Mouse (Mus musculus): ENCODE results near the gene Tmco3. TPM values are rescaled to one million over a fixed set of nuclear protein-coding genes. Genes with fewer than 3 reads are reported as not detected.

Tmco3 gene
- 10 to 100 TPM; 43.8 to 45.6 TPM for total RNA-seq (2021)
- long read RNA-seq, full-length matches to known transcripts: 10 of 43 reads
- long read RNA-seq, partial matches to known transcripts: 3 of 43 reads
- long read RNA-seq, other reads (novel, unspliced or antisense): 30 of 43 reads

DNA sequence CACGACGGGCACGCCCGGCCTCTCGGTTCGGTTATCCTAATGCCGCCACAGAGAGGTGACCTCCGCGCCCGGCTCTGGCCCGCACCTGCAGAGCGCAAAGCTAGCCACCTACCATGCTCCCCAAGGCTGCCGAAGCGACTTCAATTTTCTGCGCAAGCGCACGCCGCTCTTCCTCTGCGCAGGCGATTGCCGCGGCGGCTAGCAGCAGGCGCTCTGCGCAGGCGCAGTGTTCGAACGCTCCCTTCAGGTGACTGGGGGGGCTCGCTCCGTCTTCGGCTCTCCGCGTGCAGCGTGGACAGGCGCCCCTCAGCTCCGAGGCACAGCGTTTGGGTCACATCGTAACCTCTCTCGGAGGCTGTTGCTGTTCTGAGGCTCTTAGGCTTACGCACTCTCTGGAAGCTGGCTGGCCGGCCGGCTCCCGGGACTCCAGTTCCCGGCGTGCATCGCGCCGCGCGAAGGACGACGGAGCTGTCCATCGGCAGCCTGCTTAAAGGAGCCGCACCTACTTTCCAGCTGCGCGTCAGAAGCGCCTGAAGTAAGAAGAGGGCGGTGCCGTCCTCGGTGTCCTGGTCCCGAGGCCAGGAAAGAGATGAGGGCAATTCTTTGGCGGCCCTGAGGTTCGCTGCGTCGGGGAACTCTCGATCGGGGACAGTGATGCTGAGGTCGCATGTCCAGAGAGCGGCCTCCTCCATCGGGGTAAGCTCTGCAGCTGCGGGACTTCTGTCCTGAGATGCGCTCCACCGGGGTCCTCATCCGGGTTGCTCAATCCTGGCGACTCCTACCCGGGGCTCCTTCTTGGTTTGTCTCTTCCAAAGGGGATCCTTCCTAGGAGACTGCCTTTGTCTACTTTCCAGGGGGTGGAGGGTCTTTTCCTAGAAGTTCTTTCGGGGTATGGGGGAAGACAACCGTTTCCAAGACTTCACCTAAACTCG lies at the start of gene Tmco3, which contains the start of gene Dcun1d2:
Tmco3 (plus strand) TSS at position 499 of the 932 bp plus-strand sequence.
Dcun1d2 (minus strand) TSS at position 440 of the 932 bp plus-strand sequence.
- peak; percentile 97 for DNase-seq (ENCODE audit: low spot score in 2 of 2)

DNA sequence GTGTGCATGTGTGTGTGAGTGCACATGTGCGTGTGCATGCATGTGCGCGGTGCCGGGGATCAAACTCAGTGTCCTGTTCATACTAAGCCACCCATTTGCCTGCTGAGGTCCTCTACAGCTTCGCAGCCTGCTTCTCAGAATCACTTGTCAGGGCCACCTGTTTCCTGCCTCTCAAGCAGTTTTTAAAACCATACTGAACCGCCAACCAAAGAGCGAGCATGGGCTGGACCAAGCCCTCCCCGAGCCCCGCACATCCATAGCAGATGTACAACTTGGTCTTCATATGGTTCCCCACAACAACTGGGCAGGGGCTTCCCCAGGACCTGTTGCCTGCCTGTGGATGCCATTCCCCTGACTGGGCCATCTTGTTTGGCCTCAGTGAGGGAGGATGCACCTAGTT lies 47.9 kb upstream of the Tmco3 start:
- no peak for DNase-seq (ENCODE audit: low spot score in 2 of 2)

DNA sequence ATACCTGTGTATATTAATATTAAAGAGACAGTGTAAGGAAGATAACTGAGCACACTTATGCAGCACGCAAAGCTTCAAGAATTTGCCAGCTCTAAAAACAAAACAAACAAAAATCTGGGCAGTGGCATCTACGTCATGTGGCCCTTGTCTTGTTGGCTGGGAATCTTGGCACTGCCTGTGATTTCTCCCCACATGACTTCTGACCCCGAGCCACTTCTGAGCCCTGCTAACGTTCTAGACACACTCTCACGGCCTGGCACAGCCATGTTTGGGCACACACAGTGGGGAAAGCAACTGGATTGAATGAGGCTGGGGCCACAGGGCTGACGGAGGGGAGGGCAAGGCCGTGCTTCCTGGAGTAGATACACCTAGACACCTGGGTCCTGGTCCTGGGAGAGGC lies 47.3 kb upstream of the Tmco3 start:
- DNase-seq (ENCODE audit: low spot score in 2 of 2): no peak

DNA sequence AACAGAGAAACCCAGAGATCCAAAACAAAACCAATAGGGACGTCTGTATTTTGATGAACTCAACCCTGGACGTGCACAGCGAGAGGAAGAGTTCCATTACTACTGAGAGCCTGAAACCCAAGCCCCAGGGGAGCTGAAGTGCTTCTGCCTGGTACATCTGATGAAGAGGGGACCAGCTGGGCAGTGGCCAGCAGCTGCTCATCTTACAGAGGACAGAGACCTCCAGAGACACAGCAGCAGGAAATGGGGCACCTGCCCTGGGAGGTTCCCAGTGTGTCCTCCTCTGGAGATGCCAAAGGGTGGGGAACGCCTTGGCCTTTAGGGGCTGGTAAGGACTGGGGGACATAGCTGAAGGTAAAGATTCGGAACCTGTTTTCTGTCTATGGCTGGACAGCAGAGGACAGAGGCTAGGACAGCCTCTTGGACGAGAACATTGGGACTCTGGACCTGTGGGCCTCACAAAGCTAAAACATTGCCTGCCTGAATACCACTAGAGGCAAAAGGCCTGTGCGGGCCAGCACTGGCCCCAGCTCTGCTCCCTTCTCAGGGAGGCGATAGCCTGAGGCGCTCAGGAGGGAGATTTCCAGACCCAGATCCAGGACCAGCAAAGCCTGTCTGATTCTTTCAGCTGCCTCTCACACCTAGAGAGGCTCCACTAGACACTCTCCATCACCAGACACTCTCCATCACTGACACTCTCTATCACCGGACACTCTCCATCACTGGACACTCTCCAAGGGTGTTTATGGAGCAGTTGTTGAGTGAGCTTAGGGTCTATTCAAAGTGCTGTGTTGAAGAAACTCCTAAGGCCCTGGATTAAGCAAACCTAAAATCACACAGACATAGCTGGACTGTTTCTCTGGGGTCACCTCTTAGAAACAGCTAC lies 44.8 kb upstream of the Tmco3 start:
- no peak for DNase-seq (ENCODE audit: low spot score in 2 of 2)

DNA sequence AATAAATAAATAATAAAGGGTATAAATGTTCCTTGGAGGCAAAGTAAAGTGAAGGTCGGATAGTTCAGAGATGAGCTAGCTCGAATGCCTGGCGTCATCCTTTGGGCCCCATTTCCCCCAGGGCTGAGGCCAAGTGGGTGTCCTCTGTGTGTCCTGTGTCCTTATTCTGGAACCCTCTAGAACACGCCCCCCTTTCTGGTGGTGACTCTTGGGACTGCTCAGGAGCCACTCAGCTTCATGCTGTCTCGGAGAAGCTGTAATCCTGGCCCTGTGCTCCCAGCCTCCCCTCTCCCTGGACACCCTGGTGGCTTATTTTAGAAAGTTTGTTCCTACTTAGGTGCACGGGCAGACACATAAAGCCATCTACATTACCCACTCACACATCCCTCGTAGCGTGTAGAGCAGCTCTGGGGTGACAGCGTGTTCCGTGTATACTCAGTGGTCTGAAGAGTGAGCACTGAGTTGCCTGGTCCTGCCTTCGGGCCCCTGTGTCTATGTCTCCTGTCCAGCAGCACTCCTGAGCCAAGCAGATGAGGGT lies 43.6 kb upstream of the Tmco3 start:
- no peak for DNase-seq (ENCODE audit: low spot score in 2 of 2)

DNA sequence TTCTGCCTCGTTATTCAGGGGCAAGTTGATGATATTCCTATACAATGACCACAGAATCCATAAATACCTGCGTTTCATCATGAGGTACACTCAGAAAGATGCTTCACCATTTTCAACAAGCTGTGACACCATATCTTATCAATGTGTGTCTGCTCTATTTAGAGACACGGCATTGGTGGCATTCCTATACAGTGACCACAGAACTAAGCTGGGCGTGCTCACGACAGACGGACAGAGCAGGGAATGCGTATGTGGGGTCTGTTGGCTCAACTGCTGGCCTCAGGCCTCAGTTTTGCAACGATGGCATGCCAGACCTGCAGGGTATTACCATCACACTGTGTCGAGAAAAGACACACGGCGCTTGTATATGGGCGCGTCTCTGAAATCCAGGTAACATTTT lies 35.2 kb upstream of the Tmco3 start:
- DNase-seq (ENCODE audit: low spot score in 2 of 2): no peak

DNA sequence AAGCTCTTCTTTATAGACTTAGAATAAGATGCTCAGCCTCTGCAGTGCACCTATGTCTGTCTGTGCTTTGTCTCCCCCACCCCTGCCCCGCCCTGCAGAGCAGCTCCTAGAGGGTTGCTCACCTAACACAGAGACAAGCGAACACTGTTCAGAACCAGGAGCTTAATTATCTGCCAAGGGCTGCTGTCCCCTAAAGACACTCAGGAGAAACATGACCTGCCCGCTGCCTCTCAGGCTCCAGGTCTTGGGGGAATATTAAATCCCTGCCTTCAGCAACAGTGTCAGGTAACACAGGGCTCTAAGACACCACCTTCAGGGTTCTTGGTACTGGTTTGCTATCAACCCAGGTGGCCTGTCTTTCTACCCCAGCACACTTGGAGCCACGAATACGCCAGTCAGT lies 34.6 kb upstream of the Tmco3 start:
- DNase-seq (ENCODE audit: low spot score in 2 of 2): no peak

DNA sequence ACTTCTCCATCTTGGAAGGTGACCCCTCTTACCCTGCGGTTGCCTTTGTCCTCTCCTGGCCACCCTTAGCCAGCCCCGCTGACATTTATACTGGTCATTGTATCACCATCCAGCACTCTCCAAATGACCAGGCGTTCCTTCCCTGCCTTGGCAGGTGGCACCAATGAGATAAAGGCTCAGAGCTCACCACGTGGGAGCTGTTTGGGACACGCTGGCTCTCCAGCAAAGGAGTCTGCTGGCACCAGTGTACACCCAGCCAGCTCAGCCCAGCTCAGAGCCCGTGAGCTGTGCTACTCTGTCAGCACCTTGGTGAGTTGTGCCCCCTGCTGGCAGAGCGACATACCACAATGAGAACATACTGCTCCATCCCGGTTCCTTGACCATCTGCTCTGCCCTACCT lies 34.0 kb upstream of the Tmco3 start, which contains the start of gene Adprhl1:
Adprhl1 (minus strand) TSS at position 144 of the 400 bp plus-strand sequence.
- peak; percentile 82 to 86 for DNase-seq (ENCODE audit: low spot score in 2 of 2)

DNA sequence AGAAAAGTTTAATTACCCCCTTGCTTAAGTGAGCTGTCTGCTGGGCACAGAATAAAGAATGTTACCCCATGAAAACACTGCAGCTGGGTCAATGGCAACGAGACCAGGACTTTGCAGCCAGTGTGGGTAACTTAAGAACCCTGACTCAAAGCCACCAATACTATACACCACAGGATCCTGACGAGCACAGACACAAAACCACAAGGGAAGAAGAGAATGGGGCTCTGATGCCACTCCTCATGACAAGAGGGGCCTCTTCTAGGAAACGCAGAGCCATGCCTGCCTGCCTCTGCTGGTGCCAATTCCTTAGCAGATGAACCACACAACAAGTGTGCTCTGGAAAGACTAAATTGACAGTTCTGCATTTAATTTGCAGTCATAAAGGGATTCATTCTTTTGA lies 24.6 kb upstream of the Tmco3 start:
- no peak for DNase-seq (ENCODE audit: low spot score in 2 of 2)

DNA sequence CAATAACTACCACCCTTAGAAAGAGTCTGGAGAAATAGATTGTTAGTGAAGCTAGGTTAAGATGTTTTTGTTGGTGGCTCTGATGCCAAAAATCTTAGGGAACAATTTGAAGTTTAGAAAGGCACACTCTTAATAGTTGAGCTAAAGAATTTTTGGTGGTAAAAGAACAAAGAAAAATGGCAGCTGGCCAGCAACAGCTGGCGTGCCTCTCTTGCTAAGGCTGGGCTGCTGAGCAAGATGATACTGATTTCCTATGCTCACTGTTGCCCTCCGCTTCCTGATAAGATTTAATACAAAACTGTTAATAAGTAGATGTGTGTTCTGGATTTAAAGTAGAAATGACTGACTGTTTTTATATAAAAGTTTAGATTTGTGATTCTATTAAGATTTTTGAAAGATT lies 20.4 kb upstream of the Tmco3 start:
- DNase-seq (ENCODE audit: low spot score in 2 of 2): no peak

DNA sequence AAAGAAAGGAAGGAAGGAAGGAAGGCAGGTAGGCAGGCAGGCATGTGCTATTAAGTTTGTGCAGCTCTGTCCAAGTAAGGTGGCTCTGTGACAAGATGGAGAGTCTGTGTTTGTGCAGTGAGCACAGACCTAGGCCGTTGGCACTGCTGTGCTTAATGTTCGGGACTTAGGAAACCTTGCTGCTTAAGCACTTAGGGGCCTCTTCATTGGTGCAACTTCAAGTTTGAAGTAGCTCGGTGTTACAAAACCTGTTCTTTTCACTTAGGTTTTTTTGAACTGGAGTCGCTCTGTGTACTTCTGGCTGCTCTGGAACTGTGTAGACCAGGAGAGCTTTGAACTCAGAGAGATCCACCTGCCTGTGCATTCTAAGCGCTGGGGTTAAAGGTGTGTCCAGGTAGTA lies 15.2 kb upstream of the Tmco3 start:
- DNase-seq (ENCODE audit: low spot score in 2 of 2): no peak

DNA sequence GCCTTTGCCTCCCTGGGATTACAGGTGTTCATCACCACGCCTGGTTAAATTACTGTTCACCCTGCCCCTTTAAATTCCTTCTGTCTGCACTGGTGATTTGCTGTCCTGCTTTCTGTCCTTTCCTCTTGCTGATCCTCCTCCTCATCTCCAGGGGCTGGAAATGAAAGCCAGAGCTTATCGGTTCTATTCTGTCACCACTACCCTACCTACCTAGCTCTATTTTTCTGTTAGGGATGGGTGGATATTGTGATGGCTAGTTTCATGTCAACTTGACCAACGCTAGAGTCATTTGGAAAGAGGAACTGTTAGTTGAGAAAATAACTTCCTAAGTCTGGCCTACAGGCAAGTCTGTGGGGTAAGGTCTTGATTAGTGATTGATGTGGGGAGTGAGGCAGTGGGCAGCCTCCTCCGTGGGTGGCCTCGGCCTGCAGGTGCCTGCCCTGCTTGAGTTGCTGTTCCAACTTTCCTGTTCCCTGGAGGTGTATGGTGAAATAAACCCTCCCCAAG lies 11.0 kb upstream of the Tmco3 start:
- no peak for DNase-seq (ENCODE audit: low spot score in 2 of 2)

DNA sequence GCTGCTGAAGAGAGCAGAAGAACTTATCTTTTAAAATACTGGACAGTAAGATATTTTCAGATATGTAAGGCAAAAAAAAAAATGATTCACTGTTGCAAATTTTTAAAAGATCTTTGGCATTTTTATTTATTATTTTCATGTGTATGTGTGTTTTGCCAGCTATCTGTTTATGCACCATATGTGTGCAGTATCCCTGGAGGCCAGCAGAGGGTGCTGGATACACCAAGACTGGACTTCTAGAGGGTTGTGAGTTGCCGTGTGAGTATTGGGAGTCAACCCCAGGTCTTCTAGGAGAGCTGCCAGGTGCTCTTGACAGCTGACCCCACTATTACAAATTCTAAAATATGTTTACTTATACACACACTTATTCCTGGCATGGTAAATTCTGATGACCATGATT lies 4.8 kb upstream of the Tmco3 start:
- DNase-seq (ENCODE audit: low spot score in 2 of 2): no peak

DNA sequence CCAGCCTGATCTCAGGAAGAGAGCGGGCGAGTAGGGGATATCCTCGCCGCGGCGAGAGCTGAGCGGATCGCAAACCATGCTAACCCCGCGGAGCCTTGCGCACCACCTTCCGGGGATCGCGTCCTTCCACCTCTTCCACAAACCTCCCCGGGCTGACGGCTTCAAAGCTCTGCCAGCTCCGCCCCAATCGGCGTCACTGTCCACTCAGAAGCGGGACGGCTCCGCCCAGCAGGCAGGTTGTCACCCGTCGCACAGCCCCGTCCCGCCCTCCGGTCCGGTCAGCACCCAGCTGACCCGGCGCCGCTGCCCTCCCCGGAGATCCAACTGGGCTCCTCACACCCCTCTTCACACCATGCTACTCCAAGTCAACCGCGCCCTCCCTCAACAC lies 692 bp upstream of the Tmco3 start:
- peak; percentile 74 to 78 for DNase-seq (ENCODE audit: low spot score in 2 of 2)

DNA sequence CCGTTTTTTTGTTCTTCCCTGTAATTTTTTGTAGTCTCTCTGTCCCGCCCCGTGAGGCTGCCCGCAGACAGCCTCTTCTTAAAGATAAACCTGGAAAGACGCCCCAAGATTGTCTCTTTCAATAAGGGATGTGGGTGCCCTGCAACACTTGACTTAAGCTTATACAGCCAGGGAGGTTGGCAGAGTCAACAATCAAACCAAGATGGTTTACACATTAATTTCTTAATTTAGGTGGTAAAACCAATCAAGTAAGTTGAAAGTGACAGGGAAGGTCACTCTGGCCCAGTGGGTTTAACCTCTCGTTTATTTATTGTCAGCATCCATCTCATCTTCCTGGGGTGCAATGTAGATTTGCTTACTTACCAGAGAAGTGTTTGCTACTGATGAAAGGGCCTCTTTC lies 656 bp downstream of the Tmco3 start:
- DNase-seq (ENCODE audit: low spot score in 2 of 2): no peak

DNA sequence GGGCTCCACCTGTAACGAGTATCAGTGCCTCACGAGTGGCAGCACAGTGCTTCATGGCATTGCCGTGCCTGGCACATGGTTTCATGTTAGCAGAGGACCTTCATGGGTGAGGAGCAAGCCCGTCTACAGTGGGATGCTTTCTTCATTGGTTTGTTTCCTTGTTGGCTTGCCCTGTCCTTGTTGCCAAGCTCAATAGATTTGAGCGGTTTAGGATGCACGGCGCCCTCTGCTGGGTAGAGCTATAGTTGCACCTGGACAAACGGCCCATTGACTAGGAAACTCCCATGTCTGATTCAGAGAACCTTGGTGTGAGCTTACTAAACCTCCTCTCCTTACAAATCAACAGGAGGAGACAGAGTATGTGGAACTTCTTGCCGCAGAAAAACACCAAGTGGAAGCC lies 4.4 kb downstream of the Tmco3 start:
- peak; percentile 81 to 83 for DNase-seq (ENCODE audit: low spot score in 2 of 2)

DNA sequence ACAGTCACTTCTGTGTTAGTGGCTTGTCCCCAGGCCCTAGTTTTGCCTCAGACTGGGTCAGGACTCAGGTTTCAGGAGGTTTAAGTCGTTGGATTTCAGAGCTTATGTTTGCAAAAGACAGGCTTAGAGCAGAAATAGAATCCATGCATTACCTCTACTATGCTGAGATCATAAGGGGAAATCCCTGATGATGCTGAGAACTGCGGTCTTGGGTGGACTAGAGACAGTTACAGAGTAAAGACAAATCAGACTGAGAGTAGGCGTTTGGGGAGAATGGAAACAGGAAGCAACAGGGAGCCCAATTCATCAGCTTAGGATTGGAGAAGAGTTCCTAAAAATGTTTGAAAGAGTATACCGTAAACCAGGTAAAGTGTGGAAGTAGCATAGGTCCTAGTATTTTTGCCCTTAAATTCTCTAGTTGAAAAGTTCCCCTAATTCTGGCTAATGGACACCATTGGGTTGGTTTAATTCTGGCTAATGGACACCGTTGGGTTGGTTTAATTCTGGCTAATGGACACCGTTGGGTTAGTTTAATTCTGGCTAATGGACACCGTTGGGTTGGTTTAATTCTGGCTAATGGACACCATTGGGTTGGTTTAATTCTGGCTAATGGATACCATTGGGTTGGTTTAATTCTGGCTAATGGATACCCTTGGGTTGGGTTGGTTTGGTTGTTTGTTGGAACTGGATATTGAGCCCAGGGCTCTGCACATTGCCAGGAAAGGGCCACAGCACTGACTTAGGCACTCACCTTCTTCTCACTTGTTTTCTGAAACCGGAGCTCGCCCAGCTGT lies 5.9 kb downstream of the Tmco3 start:
- no peak for DNase-seq (ENCODE audit: low spot score in 2 of 2)

DNA sequence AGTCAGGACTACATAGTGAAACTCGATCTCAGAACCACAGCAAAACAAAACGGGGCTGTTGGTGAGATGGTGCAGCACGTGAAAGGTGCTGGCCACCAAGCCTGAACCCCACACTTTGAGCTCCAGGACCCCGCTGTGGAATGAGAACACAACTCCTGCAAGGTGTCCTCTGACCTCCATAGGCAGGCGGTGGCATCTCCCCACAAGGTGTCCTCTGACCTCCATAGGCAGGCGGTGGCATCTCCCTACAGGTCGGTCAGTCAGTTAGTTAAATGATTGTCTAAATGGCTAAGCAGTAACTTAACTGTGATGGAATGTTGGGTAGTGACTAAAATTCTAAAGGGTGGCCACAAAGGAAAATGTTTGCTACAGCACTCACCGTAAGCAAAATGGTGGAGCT lies 11.6 kb downstream of the Tmco3 start:
- no peak for DNase-seq (ENCODE audit: low spot score in 2 of 2)

DNA sequence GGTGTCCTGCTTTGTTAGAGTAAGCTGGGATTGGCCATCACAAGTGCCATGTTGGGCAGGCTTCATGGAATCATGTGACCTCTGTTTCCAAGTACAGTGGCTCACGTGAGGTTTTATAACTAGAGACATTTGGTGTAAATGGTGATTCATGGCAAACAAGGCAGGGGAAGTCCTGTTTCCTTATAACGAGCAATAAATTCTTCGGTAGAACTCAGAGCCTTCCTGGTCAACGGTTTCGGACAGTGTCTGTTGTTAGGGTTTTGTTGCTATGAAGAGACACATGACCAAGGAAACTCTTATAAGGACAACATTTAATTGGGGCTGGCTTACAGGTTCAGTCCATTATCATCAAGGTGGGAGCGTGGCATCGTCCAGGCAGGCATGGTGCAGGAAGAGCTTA lies 13.0 kb downstream of the Tmco3 start:
- no peak for DNase-seq (ENCODE audit: low spot score in 2 of 2)

DNA sequence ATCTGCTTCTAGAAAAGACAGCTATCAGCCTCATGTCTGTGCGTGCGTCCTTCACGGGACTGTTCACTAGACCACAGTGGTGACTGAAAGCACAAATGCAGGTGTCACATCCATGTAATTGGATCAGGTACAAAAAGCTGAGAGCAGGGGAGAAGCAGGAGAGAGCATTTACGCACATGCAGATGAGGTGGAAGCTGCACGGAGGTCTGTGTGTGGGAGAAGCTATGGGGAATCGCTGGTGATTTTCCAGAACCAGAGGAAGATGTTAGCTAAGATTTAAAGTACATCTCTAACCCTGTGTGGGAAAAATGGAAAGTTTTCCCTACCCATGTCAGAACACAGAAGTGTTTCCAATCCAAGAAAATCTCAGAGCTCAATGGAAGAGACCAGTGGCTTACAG lies 17.5 kb downstream of the Tmco3 start:
- DNase-seq (ENCODE audit: low spot score in 2 of 2): no peak

Data from layer of hippocampus, postnatal 10 days (tissue).